Mouse (Mus musculus): ENCODE results near the gene Slx1b. TPM values are rescaled to one million over a fixed set of nuclear protein-coding genes. Genes with fewer than 3 reads are reported as not detected.

Gene Slx1b
- total and polyA plus RNA-seq, 2 experiments from 2014 or later: 8.6 to 17.6 TPM

DNA sequence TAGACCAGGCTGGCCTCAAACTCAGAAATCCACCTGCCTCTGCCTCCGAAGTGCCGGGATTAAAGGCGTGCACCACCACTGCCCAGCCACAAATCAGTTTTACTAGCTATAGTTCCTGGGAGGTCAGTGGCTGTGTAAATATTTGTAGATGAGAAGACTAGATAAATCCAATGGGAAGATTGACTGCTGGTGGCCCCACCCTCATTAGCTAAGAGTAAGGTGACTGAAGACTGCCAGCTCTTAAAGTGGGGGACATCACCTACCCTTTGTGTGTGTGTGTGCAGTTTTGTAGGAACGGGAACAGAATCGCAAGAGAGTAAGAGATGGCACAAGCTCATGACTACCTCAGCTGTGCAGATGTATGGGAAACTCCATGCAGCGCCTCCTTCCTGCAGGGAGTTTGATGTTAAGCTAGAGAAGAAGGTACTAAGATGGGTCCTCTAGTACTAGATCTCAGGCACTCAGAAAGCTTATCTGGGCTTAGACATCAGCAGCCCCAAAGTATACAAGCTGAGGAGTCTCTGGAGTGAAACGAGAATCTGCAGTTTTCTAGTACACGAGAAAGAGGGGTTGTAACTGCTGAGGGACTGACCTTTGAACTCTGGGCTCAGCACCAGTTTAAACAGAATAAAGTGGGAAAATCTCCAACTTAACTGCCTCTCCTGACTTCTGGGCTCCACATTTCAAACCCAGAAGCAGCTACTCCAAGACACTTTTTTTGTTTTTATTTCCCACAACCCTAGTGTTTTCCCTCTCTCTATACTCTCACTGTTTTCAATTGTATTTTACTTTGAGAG lies 16.8 kb downstream of the Slx1b start:
- no peaks in the 10 kb centered on the region for H3K9me3 ChIP-seq (ENCODE audit: low read length)
- H3K4me2 ChIP-seq (ENCODE audit: low read depth, low read length): no peak overlapping the region
- no peaks in the 10 kb centered on the region for H3K4me1 ChIP-seq (ENCODE audit: insufficient read depth, low read length)
- no peak for TF ChIP-seq CTCF (IDR thresholded peaks at IDR 0.05; ENCODE audit: low read depth)
- no peak overlapping the region for H3K27ac ChIP-seq
- H3K36me3 ChIP-seq (ENCODE audit: insufficient read depth, low read length): no peaks in the 10 kb centered on the region
- no peak overlapping the region for H3K9ac ChIP-seq (replicated peaks; ENCODE audit: low read length)
- H3K27me3 ChIP-seq (ENCODE audit: insufficient read depth, low read length): no peaks in the 10 kb centered on the region
- DNase-seq (ENCODE audit: low spot score) (no peak), ATAC-seq (no peak)
- 85% methylated on average over 8 of the region's 8 CpGs for WGBS
- H3K4me3 ChIP-seq (ENCODE audit: low read length): no peak overlapping the region

DNA sequence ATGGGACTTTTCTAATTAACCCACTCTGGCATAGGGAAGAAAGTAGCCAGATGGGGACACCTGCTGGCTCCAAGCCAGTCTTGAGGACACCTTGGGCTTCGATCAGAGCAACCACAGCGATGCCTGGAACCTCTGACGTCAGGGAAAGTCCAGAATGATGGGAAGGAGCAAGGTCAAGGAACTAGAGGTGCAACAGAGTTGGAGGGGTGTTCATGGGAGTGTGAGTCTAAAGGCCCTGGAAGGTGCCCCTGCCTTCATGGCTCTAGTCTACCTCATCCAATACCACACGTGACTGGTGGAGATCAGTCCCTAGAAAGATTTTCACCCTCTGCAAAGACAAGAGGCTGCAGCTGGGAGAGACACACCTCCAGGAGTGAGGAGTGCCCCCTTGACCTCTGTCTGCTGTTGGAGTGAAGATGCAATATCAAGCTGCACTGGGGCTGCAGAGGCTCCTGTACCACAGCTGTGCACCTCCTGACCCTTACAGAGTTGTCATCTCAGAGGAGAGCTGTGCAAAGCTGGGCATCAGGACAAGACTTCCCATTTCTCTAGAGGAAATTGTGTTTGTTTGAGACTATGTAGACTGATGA lies 18.9 kb downstream of the Slx1b start:
- DNase-seq (ENCODE audit: low spot score): no peak
- Histone ChIP-seq H3K4me3 (ENCODE audit: low read length) (no peak overlapping the region), H3K4me2 (ENCODE audit: low read depth, low read length) (no peak overlapping the region), H3K36me3 (ENCODE audit: insufficient read depth, low read length) (peaks cover 16% of the 10 kb centered on the region), H3K9me3 (ENCODE audit: low read length) (no peaks in the 10 kb centered on the region), H3K27me3 (ENCODE audit: insufficient read depth, low read length) (no peaks in the 10 kb centered on the region), H3K27ac (peak overlapping the region; percentile 70; the same call in 1 of the 2 replicates), H3K4me1 (ENCODE audit: insufficient read depth, low read length) (no peaks in the 10 kb centered on the region), H3K9ac (replicated peaks; ENCODE audit: low read length) (no peak overlapping the region)
- WGBS: 83% methylated on average over 4 of the region's 4 CpGs
- no peak for ATAC-seq
- no peak for TF ChIP-seq CTCF (IDR thresholded peaks at IDR 0.05; ENCODE audit: low read depth)

- H3K9ac ChIP-seq (replicated peaks; ENCODE audit: low read length): no peak within 1 kb of the TSS
- H3K27ac ChIP-seq: peak within 1 kb of the TSS; percentile 70
- WGBS: 62% methylated on average over 1 of the region's 1 CpGs
- H3K4me2 ChIP-seq (ENCODE audit: low read depth, low read length): peak within 1 kb of the TSS; percentile 18; the same call in 1 of the 2 replicates
- no peaks in the 10 kb centered on the region for H3K4me1 ChIP-seq (ENCODE audit: insufficient read depth, low read length)
- DNase-seq (ENCODE audit: low spot score) (no peak), ATAC-seq (no peak)
- H3K9me3 ChIP-seq (ENCODE audit: low read length): no peaks in the 10 kb centered on the region
- no peak within 1 kb of the TSS for H3K4me3 ChIP-seq (ENCODE audit: low read length)
- H3K36me3 ChIP-seq (ENCODE audit: insufficient read depth, low read length): peaks cover 18% of the 10 kb centered on the region
- no peak for TF ChIP-seq CTCF (IDR thresholded peaks at IDR 0.05; ENCODE audit: low read depth)
- no peaks in the 10 kb centered on the region for H3K27me3 ChIP-seq (ENCODE audit: insufficient read depth, low read length)
Measured at GRCm38 (mm10) chr7:126676207-126676606, 19.4 kb downstream of the Slx1b start, which contains the start of gene Sult1a1. Gene Sult1a1, minus strand, starts transcription at chr7:126676432.

GRCm38 (mm10) chr7:126675104-126675503 lies 20.5 kb downstream of the Slx1b start:
- H3K27me3 ChIP-seq (ENCODE audit: insufficient read depth, low read length): no peaks in the 10 kb centered on the region
- H3K4me2 ChIP-seq (ENCODE audit: low read depth, low read length): no peak overlapping the region; the same call in 1 of the 2 replicates
- no peak overlapping the region for H3K4me3 ChIP-seq (ENCODE audit: low read length)
- ATAC-seq: no peak
- TF ChIP-seq CTCF (IDR thresholded peaks at IDR 0.05; ENCODE audit: low read depth): no peak
- no peak overlapping the region for H3K9ac ChIP-seq (replicated peaks; ENCODE audit: low read length)
- DNase-seq (ENCODE audit: low spot score): no peak
- no peak overlapping the region for H3K27ac ChIP-seq
- 96% methylated on average over 8 of the region's 8 CpGs for WGBS
- H3K9me3 ChIP-seq (ENCODE audit: low read length): no peaks in the 10 kb centered on the region
- H3K36me3 ChIP-seq (ENCODE audit: insufficient read depth, low read length): peaks cover 24% of the 10 kb centered on the region
- H3K4me1 ChIP-seq (ENCODE audit: insufficient read depth, low read length): no peaks in the 10 kb centered on the region

DNA sequence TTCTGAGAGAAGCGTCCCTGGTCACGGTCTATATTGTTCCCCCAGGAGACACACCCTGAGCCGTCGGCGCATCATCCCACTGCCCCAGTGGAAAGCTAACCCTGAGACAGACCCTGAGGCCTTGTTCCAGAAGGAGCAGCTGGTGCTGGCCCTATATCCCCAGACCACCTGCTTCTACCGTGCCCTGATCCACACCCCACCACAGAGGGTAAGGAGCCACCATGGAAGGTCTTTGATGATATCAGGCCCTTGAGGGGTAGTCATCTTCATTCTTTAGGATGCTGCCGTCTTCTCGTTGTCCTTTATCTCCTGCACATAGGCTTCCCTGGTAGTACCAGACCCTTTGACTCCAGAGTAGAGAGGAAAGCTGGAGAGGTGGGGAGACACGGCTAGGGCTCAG lies 23.5 kb downstream of the Slx1b start:
- H3K4me3 ChIP-seq (ENCODE audit: low read length): no peak overlapping the region
- no peaks in the 10 kb centered on the region for H3K27me3 ChIP-seq (ENCODE audit: insufficient read depth, low read length)
- no peak for ATAC-seq
- no peaks in the 10 kb centered on the region for H3K4me1 ChIP-seq (ENCODE audit: insufficient read depth, low read length)
- H3K9me3 ChIP-seq (ENCODE audit: low read length): no peaks in the 10 kb centered on the region
- H3K4me2 ChIP-seq (ENCODE audit: low read depth, low read length): no peak overlapping the region
- no peak for TF ChIP-seq CTCF (IDR thresholded peaks at IDR 0.05; ENCODE audit: low read depth)
- 88% methylated on average over 9 of the region's 9 CpGs for WGBS
- no peak for DNase-seq (ENCODE audit: low spot score)
- peaks cover 24% of the 10 kb centered on the region for H3K36me3 ChIP-seq (ENCODE audit: insufficient read depth, low read length)
- H3K9ac ChIP-seq (replicated peaks; ENCODE audit: low read length): no peak overlapping the region
- H3K27ac ChIP-seq: no peak overlapping the region

DNA sequence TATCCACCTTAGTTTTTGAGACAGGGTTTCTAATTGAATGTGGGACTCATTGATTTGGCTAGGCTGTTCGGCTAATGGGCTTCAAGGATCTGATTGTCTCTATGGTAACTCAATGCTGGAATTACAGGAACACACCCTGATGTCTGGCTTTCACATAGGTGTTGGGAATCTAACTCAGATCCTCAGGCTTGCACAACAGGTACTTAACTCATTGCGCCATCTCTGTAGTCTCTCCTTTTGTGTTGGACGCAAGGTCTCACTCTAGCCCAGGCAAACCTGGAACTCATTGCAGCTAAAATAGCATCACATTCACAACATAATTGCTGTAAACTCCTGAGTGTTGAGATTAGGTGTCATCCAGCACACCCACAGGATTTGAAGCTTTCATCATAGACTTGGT lies 25.4 kb downstream of the Slx1b start:
- peaks cover 38% of the 10 kb centered on the region for H3K36me3 ChIP-seq (ENCODE audit: insufficient read depth, low read length)

GRCm38 (mm10) chr7:126668452-126668851 lies 27.1 kb downstream of the Slx1b start:
- no peaks in the 10 kb centered on the region for H3K9me3 ChIP-seq (ENCODE audit: low read length)
- H3K27me3 ChIP-seq (ENCODE audit: insufficient read depth, low read length): no peaks in the 10 kb centered on the region
- TF ChIP-seq CTCF (IDR thresholded peaks at IDR 0.05; ENCODE audit: low read depth): no peak
- H3K27ac ChIP-seq: no peak overlapping the region
- H3K36me3 ChIP-seq (ENCODE audit: insufficient read depth, low read length): peaks cover 45% of the 10 kb centered on the region
- ATAC-seq (no peak), DNase-seq (ENCODE audit: low spot score) (no peak)
- no peak overlapping the region for H3K4me3 ChIP-seq (ENCODE audit: low read length)
- WGBS: 72% methylated on average over 5 of the region's 5 CpGs
- H3K4me2 ChIP-seq (ENCODE audit: low read depth, low read length): no peak overlapping the region
- H3K9ac ChIP-seq (replicated peaks; ENCODE audit: low read length): no peak overlapping the region
- no peaks in the 10 kb centered on the region for H3K4me1 ChIP-seq (ENCODE audit: insufficient read depth, low read length)

More for the DNA sequence above, 25.4 kb downstream of the Slx1b start:
- Histone ChIP-seq H3K27me3 (ENCODE audit: insufficient read depth, low read length) (no peaks in the 10 kb centered on the region), H3K9ac (replicated peaks; ENCODE audit: low read length) (no peak overlapping the region), H3K27ac (no peak overlapping the region), H3K4me2 (ENCODE audit: low read depth, low read length) (no peak overlapping the region), H3K4me1 (ENCODE audit: insufficient read depth, low read length) (no peaks in the 10 kb centered on the region), H3K9me3 (ENCODE audit: low read length) (no peaks in the 10 kb centered on the region), H3K4me3 (ENCODE audit: low read length) (no peak overlapping the region)
- WGBS: 91% methylated on average over 3 of the region's 3 CpGs
- DNase-seq (ENCODE audit: low spot score) (no peak), ATAC-seq (no peak)
- TF ChIP-seq CTCF (IDR thresholded peaks at IDR 0.05; ENCODE audit: low read depth): no peak
